Mouse (Mus musculus) neutrophil, adult 5-6 weeks (primary cell): ENCODE data around the gene Gm7075. TPM values are rescaled to one million over a fixed set of nuclear protein-coding genes. Genes with fewer than 3 reads are reported as not detected.
"Not testable (repeated sequence)": the region's sequence is repeated elsewhere in the genome, so short reads cannot be mapped to it uniquely, and the experiment has no call there.

Experiments used
- ATAC-seq: fragments of 151-379, 151-347 bp; 2 replicates; pipeline ENCODE4 v1.8.0; 2017; ENCODE audit warnings: mild to moderate bottlenecking, moderate TSS enrichment; ENCODE audit not compliant: insufficient number of reproducible peaks, poor library complexity, low FRiP score, severe bottlenecking; ENCODE audit errors: extremely low read depth
- total RNA-seq: library from RNA; stranded (forward); fragments of 200-1000 nt; gene quantifications from 2 replicates; pipeline ENCODE4 v1.2.3, GENCODE M21; 2017

Gm7075 gene
- total RNA-seq, 1 experiment from 2014 or later, result not detected

- ATAC-seq, result no peak
Measured at GRCm38 (mm10) chr10:63423591-63424474, 2.2 kb upstream of the Gm7075 start.

- ATAC-seq, result no peak
Measured at GRCm38 (mm10) chr10:63422736-63422992, 1.1 kb upstream of the Gm7075 start.

GRCm38 (mm10) chr10:63417061-63417460, 4.5 kb downstream of the Gm7075 start:
- ATAC-seq, result no peak

- no peak for ATAC-seq
Measured at GRCm38 (mm10) chr10:63415850-63416249, 5.7 kb downstream of the Gm7075 start.

- ATAC-seq, result no peak
Measured at GRCm38 (mm10) chr10:63415287-63415686, 6.3 kb downstream of the Gm7075 start.

GRCm38 (mm10) chr10:63412756-63413155, 8.8 kb downstream of the Gm7075 start:
- no peak for ATAC-seq

GRCm38 (mm10) chr10:63411674-63412073, 9.9 kb downstream of the Gm7075 start:
- not testable (repeated sequence) for ATAC-seq

GRCm38 (mm10) chr10:63410162-63410956, 11.2 kb downstream of the Gm7075 start:
- no peak for ATAC-seq

GRCm38 (mm10) chr10:63403636-63404035, 18.0 kb downstream of the Gm7075 start:
- ATAC-seq, result no peak

- no peak for ATAC-seq
Measured at GRCm38 (mm10) chr10:63402731-63403504, 18.7 kb downstream of the Gm7075 start.

GRCm38 (mm10) chr10:63396963-63397362, 24.6 kb downstream of the Gm7075 start:
- ATAC-seq, result no peak

- no peak for ATAC-seq
Measured at GRCm38 (mm10) chr10:63388948-63389347, 32.6 kb downstream of the Gm7075 start.

- ATAC-seq, result no peak
Measured at GRCm38 (mm10) chr10:63386991-63387390, 34.6 kb downstream of the Gm7075 start.

- ATAC-seq, result peak; percentile 77
Measured at GRCm38 (mm10) chr10:63386444-63386843, 35.1 kb downstream of the Gm7075 start.

GRCm38 (mm10) chr10:63385897-63386296, 35.7 kb downstream of the Gm7075 start:
- not testable (repeated sequence) for ATAC-seq

GRCm38 (mm10) chr10:63382372-63383279, 39.0 kb downstream of the Gm7075 start, which contains the start of gene Dnajc12:
Gene Dnajc12, plus strand, starts transcription at chr10:63382443.
- ATAC-seq, result peak; percentile 96

GRCm38 (mm10) chr10:63381498-63382280, 39.9 kb downstream of the Gm7075 start, which contains the start of gene Sirt1:
Gene Sirt1, minus strand, starts transcription at chr10:63381704.
- ATAC-seq, result no peak
